Mouse (Mus musculus) olfactory bulb, adult 2 months (tissue): ENCODE measurements around the gene Cnot3. TPM values are rescaled to one million over a fixed set of nuclear protein-coding genes. Genes with fewer than 3 reads are reported as not detected.
"Not testable (repeated sequence)": the region's sequence is repeated elsewhere in the genome, so short reads cannot be mapped to it uniquely, and the experiment has no call there.

ENCODE experiments used
- H3K27ac ChIP-seq: fragments of 200-500 bp; 2 replicates; pipeline ENCODE4 v1.5.1; 2012; ENCODE audit warnings: low read depth, low read length; ENCODE audit not compliant: insufficient read depth
- H3K4me1 ChIP-seq: fragments of 200-500 bp; 2 replicates; pipeline ENCODE4 v1.6.1; 2012; ENCODE audit warnings: low read length; ENCODE audit not compliant: control insufficient read depth, insufficient read depth
- H3K4me3 ChIP-seq: fragments of 200-500 bp; 2 replicates; pipeline ENCODE4 v1.5.1; 2012; ENCODE audit warnings: mild to moderate bottlenecking, low read depth, low read length, moderate library complexity; ENCODE audit not compliant: insufficient read depth
- CTCF ChIP-seq: fragments of 200-500 bp; IDR thresholded peaks from 2 replicates; pipeline ENCODE4 v1.5.1; 2012; ENCODE audit warnings: low read depth, mild to moderate bottlenecking, low read length, moderate library complexity; ENCODE audit not compliant: insufficient read depth
- POLR2A ChIP-seq: fragments of 200-500 bp; IDR thresholded peaks from 2 replicates; pipeline ENCODE4 v1.6.1; 2012; ENCODE audit warnings: mild to moderate bottlenecking, low read depth, low read length, moderate library complexity; ENCODE audit not compliant: insufficient read depth
- WGBS: fragments of 180-500 bp; shearing (Covaris S2); methylation state at CpG from one replicate; pipeline ENCODE4 v1.1.7; 2018; 5-methylcytosine and 5-hydroxymethylcytosine counted together
- polyA plus RNA-seq: library from polyadenylated mRNA; stranded (reverse); fragments of >200 nt; gene quantifications from 2 replicates; pipeline ENCODE4 v1.2.4, GENCODE M21; 2012; ENCODE audit warnings: low replicate concordance; ENCODE audit not compliant: missing spikeins, insufficient read depth, insufficient read length

The Cnot3 gene
- polyA plus RNA-seq, 1 experiment, result not detected

- H3K4me1 ChIP-seq, result peaks cover 15% of the 10 kb centered on the region
- peak within 1 kb of the TSS; percentile 81 for H3K27ac ChIP-seq
- peak within 1 kb of the TSS; percentile 74 for H3K4me3 ChIP-seq
- under 1% methylated on average over 49 of the region's 49 CpGs for WGBS
- TF ChIP-seq POLR2A, result no peak
- TF ChIP-seq CTCF, result no peak
Observed at GRCm38 (mm10) chr7:3692382-3692986, 47.4 kb downstream of the Cnot3 start, which contains the start of gene Tsen34. Tsen34 (plus strand) TSS chr7:3692863.

- H3K27ac ChIP-seq, result peak within 1 kb of the TSS; percentile 81
- TF ChIP-seq POLR2A (no peak), CTCF (no peak)
- H3K4me1 ChIP-seq, result peaks cover 15% of the 10 kb centered on the region
- WGBS, result under 1% methylated on average over 55 of the region's 55 CpGs
- H3K4me3 ChIP-seq, result peak within 1 kb of the TSS; percentile 74
Observed at GRCm38 (mm10) chr7:3692987-3693808, 48.1 kb downstream of the Cnot3 start, which contains the start of gene Mboat7. Mboat7 (minus strand) TSS chr7:3693523.

GRCm38 (mm10) chr7:3693809-3694075 is 48.7 kb downstream of the Cnot3 start:
- TF ChIP-seq POLR2A (peak; percentile 54), CTCF (no peak)
- Histone ChIP-seq H3K4me3 (peak overlapping the region; percentile 74), H3K27ac (peak overlapping the region; percentile 81), H3K4me1 (peaks cover 15% of the 10 kb centered on the region)
- 0% methylated on average over 18 of the region's 18 CpGs for WGBS

- H3K27ac ChIP-seq, result peak overlapping the region; percentile 81
- under 1% methylated on average over 55 of the region's 55 CpGs for WGBS
- peak overlapping the region; percentile 74 for H3K4me3 ChIP-seq
- TF ChIP-seq POLR2A, result no peak
- no peak for TF ChIP-seq CTCF
- peaks cover 15% of the 10 kb centered on the region for H3K4me1 ChIP-seq
Observed at GRCm38 (mm10) chr7:3694076-3694948, 49.2 kb downstream of the Cnot3 start.

- WGBS, result 2% methylated on average over 9 of the region's 9 CpGs
- peaks cover 15% of the 10 kb centered on the region for H3K4me1 ChIP-seq
- H3K4me3 ChIP-seq, result peak overlapping the region; percentile 74
- H3K27ac ChIP-seq, result not testable (repeated sequence)
Observed at GRCm38 (mm10) chr7:3694949-3695305, 49.9 kb downstream of the Cnot3 start.

GRCm38 (mm10) chr7:3698471-3698870 is 53.4 kb downstream of the Cnot3 start:
- H3K4me1 ChIP-seq, result peaks cover 9% of the 10 kb centered on the region
- 95% methylated on average over 6 of the region's 6 CpGs for WGBS
- TF ChIP-seq POLR2A (no peak), CTCF (no peak)
- H3K4me3 ChIP-seq, result no peak overlapping the region
- no peak overlapping the region for H3K27ac ChIP-seq

GRCm38 (mm10) chr7:3703148-3703878 is 58.2 kb downstream of the Cnot3 start:
- TF ChIP-seq POLR2A (no peak), CTCF (no peak)
- H3K4me1 ChIP-seq, result peaks cover 12% of the 10 kb centered on the region
- H3K27ac ChIP-seq, result peak overlapping the region; percentile 95; the same call in 1 of the 2 replicates
- 21% methylated on average over 6 of the region's 6 CpGs for WGBS
- H3K4me3 ChIP-seq, result no peak overlapping the region

- peak within 1 kb of the TSS; percentile 58 for H3K4me3 ChIP-seq
- TF ChIP-seq CTCF (0 out of 2 replicates have a peak, but pooled peaks have one; percentile 11), POLR2A (peak; percentile 83)
- H3K4me1 ChIP-seq, result peaks cover 12% of the 10 kb centered on the region
- peak within 1 kb of the TSS; percentile 95 for H3K27ac ChIP-seq
- WGBS, result under 1% methylated on average over 42 of the region's 42 CpGs
Observed at GRCm38 (mm10) chr7:3703879-3704441, 58.9 kb downstream of the Cnot3 start, which contains the start of gene Rps9. Rps9 (plus strand) TSS chr7:3703993.
